Mouse (Mus musculus) lung, adult 2 months (tissue): Measurements from ENCODE around the gene Gm30191.

Source experiments
- CTCF ChIP-seq: fragments of 200-500 bp; IDR thresholded peaks from 2 replicates; pipeline ENCODE4 v1.5.1; 2011; ENCODE audit warnings: mild to moderate bottlenecking, low read length, control low read depth; ENCODE audit not compliant: insufficient read depth
- POLR2A ChIP-seq: fragments of 200-500 bp; IDR thresholded peaks from 2 replicates; pipeline ENCODE4 v1.6.1; 2011; ENCODE audit warnings: low read depth, mild to moderate bottlenecking, control low read depth, low read length, borderline replicate concordance; ENCODE audit errors: extremely low read depth

DNA sequence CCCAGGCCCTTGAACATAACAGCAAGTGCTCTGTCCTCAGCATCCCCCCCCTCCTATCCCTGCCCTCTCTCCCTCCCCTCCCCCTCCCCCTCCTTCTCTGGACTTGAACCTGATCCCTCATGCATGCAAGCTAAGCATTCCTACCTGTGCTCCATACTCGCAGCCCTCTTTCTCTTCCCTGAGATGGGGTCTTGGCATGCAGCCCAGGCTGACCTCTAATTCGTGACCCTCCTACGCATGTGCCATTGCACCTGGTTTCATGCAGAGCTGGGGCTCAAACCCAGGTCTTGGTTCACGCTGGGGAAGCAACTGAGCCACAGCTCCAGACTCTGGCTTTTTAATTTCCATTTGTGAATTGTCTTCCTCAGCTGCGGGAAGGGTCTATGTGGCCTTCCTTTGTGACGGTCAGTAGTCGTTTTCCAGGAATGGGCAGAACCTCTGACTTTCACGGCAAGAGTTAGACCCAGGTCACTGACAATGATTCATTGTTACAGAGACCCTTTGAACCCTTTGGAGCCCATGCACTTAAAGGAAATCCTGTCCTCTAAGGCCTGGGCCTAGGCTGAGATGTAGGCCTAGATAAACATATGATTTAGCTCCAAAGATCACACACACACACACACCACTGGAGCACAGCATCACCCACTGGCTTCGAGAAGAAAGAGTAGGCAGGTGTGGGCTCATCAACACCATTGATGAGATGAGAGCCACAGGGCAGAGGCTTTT lies 19.3 kb downstream of the Gm30191 start:
- no peak for TF ChIP-seq POLR2A
- TF ChIP-seq CTCF: no peak
